Mouse (Mus musculus) heart, adult 9 months (tissue): ENCODE data around the gene Espnl.

Source experiments
- DNase-seq, 2 experiments: peaks; one replicate each; pipeline ENCODE4 v3.0.0; 2022; ENCODE audit warnings: low spot score in 2 of 2

Gene Espnl

GRCm38 (mm10) chr1:91380453-91381090 lies 58.7 kb downstream of the Espnl start:
- DNase-seq: peak; percentile 28 to 56

DNA sequence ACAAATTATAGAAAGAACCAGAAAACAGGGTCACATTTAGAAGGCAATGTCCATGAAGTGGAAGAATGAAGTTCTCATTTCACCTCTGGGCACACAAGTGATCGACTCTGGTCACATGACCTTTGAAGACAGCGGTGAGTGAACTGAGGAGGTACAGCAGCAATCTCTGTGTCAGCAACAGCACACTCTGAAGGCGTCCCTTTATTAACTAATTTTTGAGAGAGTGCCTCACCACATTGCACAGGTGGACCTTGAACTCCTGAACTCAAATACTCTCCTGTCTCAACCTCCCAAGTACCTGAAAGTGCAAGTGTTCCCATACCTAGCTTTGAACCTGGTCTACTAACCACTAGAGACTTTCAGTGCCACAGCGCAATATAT lies 59.2 kb downstream of the Espnl start:
- no peak for DNase-seq

DNA sequence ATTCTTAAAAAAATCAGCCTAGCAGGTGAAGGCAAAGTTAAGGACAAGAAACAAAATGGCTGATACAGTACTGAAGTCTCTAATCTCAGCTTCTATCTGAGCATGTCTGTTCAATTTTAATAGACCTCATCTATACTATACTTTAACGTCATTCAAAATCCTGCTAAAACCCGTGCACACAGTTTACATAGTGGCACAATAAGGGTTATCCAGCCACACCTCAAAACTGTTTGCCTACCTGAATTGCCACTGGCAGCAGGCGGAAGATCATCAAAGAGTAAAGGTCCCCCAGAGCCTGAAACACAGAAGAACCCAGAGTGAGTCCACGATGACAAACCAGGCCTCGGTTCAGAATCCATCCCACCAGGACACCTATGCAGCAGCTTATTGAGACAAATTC lies 68.5 kb downstream of the Espnl start:
- no peak for DNase-seq

GRCm38 (mm10) chr1:91397927-91398259 lies 76.0 kb downstream of the Espnl start:
- no peak for DNase-seq
